Comparison of ENCODE assay signal across 14 mouse cellular contexts in genomic region chr17:48299756-48300155, GRCm38 (mm10). TPM values are rescaled to one million over a fixed set of nuclear protein-coding genes. Genes with fewer than 3 reads are reported as not detected.
DNase-seq lines count a peak whose midpoint lies in the region; ATAC-seq lines count a peak whose summit lies in the region.
"Had no signal": no experiment of that assay in that cellular context is flagged by ENCODE, and none has a peak within 500 bp of the region (broad histone marks: within the 10 kb centered on the region; RNA-seq: fewer than 3 reads in every experiment).

No protein-coding gene starts in this region.

- ATAC-seq in erythroblast, adult 5-6 weeks (replicated peaks; ENCODE audit: low FRiP score, poor library complexity, severe bottlenecking) = no peak
- ATAC-seq: midbrain, embryonic 15.5 days had no signal

- peak overlapping the region; percentile 69 for H3K4me3 ChIP-seq in erythroblast, embryonic 14.5 days (replicated peaks)
- peak overlapping the region; percentile 23; the same call in 1 of the 2 replicates for H3K4me3 ChIP-seq in macrophage (ENCODE audit: inconsistent target)
- H3K4me3 ChIP-seq: embryonic facial prominence, embryonic 13.5 days; midbrain, embryonic 15.5 days; neural tube, embryonic 15.5 days had no signal

- peaks cover 62% of the 10 kb centered on the region for H3K4me1 ChIP-seq in erythroblast, embryonic 14.5 days (ENCODE audit: control insufficient read depth)
- H3K4me1 ChIP-seq: embryonic facial prominence, embryonic 13.5 days; midbrain, embryonic 15.5 days; neural tube, embryonic 15.5 days had no signal

- H3K9me3 ChIP-seq in erythroblast, embryonic 14.5 days (ENCODE audit: control insufficient read depth, low read length) = no peaks in the 10 kb centered on the region
- H3K9me3 ChIP-seq: embryonic facial prominence, embryonic 13.5 days; midbrain, embryonic 15.5 days; neural tube, embryonic 15.5 days had no signal

- DNase-seq in thymus, postnatal 25 days = peak; percentile 25
- no peak for DNase-seq in thymus, postnatal 10 days (ENCODE audit: low spot score in 2 of 2)
- no peak for DNase-seq in frontal cortex, postnatal 14 days (ENCODE audit: low spot score in 2 of 2)
- DNase-seq in ovary, postnatal 10 days (ENCODE audit: low spot score) = no peak
- no peak for DNase-seq in lung, postnatal 25 days (ENCODE audit: low spot score)
- DNase-seq: cerebellum, adult 8-10 months had no signal

- 50% methylated on average over 4 of the region's 7 CpGs for WGBS in macrophage (ENCODE audit: missing documents)

- no peaks in the 10 kb centered on the region for H3K27me3 ChIP-seq in erythroblast, embryonic 14.5 days (ENCODE audit: control insufficient read depth)
- H3K27me3 ChIP-seq: embryonic facial prominence, embryonic 13.5 days; midbrain, embryonic 15.5 days; neural tube, embryonic 15.5 days had no signal

- peak overlapping the region; percentile 86 for H3K27ac ChIP-seq in macrophage
- H3K27ac ChIP-seq: embryonic facial prominence, embryonic 13.5 days; midbrain, embryonic 15.5 days; neural tube, embryonic 15.5 days had no signal

- peaks cover 24% of the 10 kb centered on the region for H3K36me3 ChIP-seq in erythroblast, embryonic 14.5 days (ENCODE audit: control insufficient read depth)
- H3K36me3 ChIP-seq in macrophage (ENCODE audit: inconsistent target) = peaks cover 7% of the 10 kb centered on the region; the same call in 1 of the 2 replicates
- H3K36me3 ChIP-seq: embryonic facial prominence, embryonic 13.5 days; midbrain, embryonic 15.5 days; neural tube, embryonic 15.5 days had no signal

- H3K79me2 ChIP-seq in macrophage (ENCODE audit: inconsistent target) = peaks cover 20% of the 10 kb centered on the region; the same call in 1 of the 2 replicates

RNA-seq across cellular contexts. Expression of gene Treml2, which starts 0.5 kb away (rescaled TPM):
- polyA plus RNA-seq in erythroblast, embryonic 14.5 days (2012) = 0.50 and 0.74 TPM in 2 replicates
- 13.4 and 26.1 TPM in 2 replicates for total RNA-seq in erythroblast, adult 5-6 weeks (2015; ENCODE audit: low replicate concordance)
- total RNA-seq in erythroblast, adult 5-6 weeks (2017; ENCODE audit: low replicate concordance) = 13.8 and 15.1 TPM in 2 replicates
- 10 to 100 TPM in 8 of 26 experiments, 1 to 10 TPM in 18; 1.0 to 22.0 (median 6.9) TPM for total RNA-seq in macrophage (2018; cell fraction: chromatin; rRNA removed)
- total RNA-seq in macrophage (2018; cell fraction: cytosol; rRNA removed) = 10 to 100 TPM in 22 of 26 experiments, 1 to 10 TPM in 4; 7.6 to 58.7 (median 25.9) TPM
- total RNA-seq in macrophage (2018; cell fraction: nucleus; rRNA removed) = 10 to 100 TPM in 18 of 26 experiments, 1 to 10 TPM in 8; 5.2 to 57.1 (median 22.5) TPM
- polyA plus RNA-seq in macrophage (2018) = 10.8 to 16.6 TPM (median 14.5 TPM) in 3 replicates
- polyA plus RNA-seq: midbrain, embryonic 15.5 days had no signal

RNA-seq across cellular contexts. Expression of gene B430306N03Rik, which starts 16.2 kb away (rescaled TPM):
- 0.02 TPM in 1 of 2 replicates, not detected in the other for polyA plus RNA-seq in erythroblast, embryonic 14.5 days (2012)
- total RNA-seq in erythroblast, adult 5-6 weeks (2015; ENCODE audit: low replicate concordance) = 17.5 and 20.1 TPM in 2 replicates
- 7.0 and 7.2 TPM in 2 replicates for total RNA-seq in erythroblast, adult 5-6 weeks (2017; ENCODE audit: low replicate concordance)
- total RNA-seq in macrophage (2018; cell fraction: chromatin; rRNA removed) = 100 to 1,000 TPM in 1 of 26 experiments, 10 to 100 TPM in 23, 1 to 10 TPM in 2; 5.0 to 104 (median 38.2) TPM
- total RNA-seq in macrophage (2018; cell fraction: cytosol; rRNA removed) = 10 to 100 TPM in 25 of 26 experiments, 1 to 10 TPM in 1; 8.4 to 75.4 (median 35.8) TPM
- 100 to 1,000 TPM in 6 of 26 experiments, 10 to 100 TPM in 20; 14.3 to 189 (median 63.5) TPM for total RNA-seq in macrophage (2018; cell fraction: nucleus; rRNA removed)
- polyA plus RNA-seq in macrophage (2018) = 36.0 to 70.3 TPM (median 51.1 TPM) in 3 replicates
- polyA plus RNA-seq: embryonic facial prominence, embryonic 13.5 days had no signal

RNA-seq across cellular contexts. Expression of gene Treml4, which starts 35.7 kb away (rescaled TPM):
- polyA plus RNA-seq in erythroblast, embryonic 14.5 days (2012) = 0.06 and 0.27 TPM in 2 replicates
- 5.0 and 5.4 TPM in 2 replicates for total RNA-seq in erythroblast, adult 5-6 weeks (2015; ENCODE audit: low replicate concordance)
- 5.7 and 8.1 TPM in 2 replicates for total RNA-seq in erythroblast, adult 5-6 weeks (2017; ENCODE audit: low replicate concordance)
- total RNA-seq in macrophage (2018; cell fraction: chromatin; rRNA removed) = not detected
- 1 to 10 TPM in 10 of 26 experiments, under 1 TPM in 15, not detected in 1; 0.17 to 2.1 (median 0.71) TPM for total RNA-seq in macrophage (2018; cell fraction: cytosol; rRNA removed)
- total RNA-seq in macrophage (2018; cell fraction: nucleus; rRNA removed) = 1 to 10 TPM in 5 of 26 experiments, under 1 TPM in 9, not detected in 12; 0.31 to 5.2 (median 0.73) TPM
- polyA plus RNA-seq in macrophage (2018) = 0.52 to 1.5 TPM (median 1.4 TPM) in 3 replicates
- total RNA-seq: left cerebral cortex, postnatal 14 days had no signal
- polyA plus RNA-seq: midbrain, embryonic 15.5 days; neural tube, embryonic 15.5 days had no signal

RNA-seq across cellular contexts. Expression of gene Trem2, which starts 46.4 kb away (rescaled TPM):
- 0.22 and 0.46 TPM in 2 replicates for polyA plus RNA-seq in erythroblast, embryonic 14.5 days (2012)
- 1.9 and 3.1 TPM in 2 replicates for total RNA-seq in erythroblast, adult 5-6 weeks (2015; ENCODE audit: low replicate concordance)
- 2.6 and 3.2 TPM in 2 replicates for total RNA-seq in erythroblast, adult 5-6 weeks (2017; ENCODE audit: low replicate concordance)
- total RNA-seq in macrophage (2018; cell fraction: chromatin; rRNA removed) = 100 to 1,000 TPM in 14 of 26 experiments, 10 to 100 TPM in 12; 29.1 to 515 (median 123) TPM
- 1,000 to 10,000 TPM in 13 of 26 experiments, 100 to 1,000 TPM in 13; 304 to 1,510 (median 741) TPM for total RNA-seq in macrophage (2018; cell fraction: cytosol; rRNA removed)
- 1,000 to 10,000 TPM in 6 of 26 experiments, 100 to 1,000 TPM in 20; 159 to 1,349 (median 465) TPM for total RNA-seq in macrophage (2018; cell fraction: nucleus; rRNA removed)
- polyA plus RNA-seq in macrophage (2018) = 965 to 1,222 TPM (median 1,131 TPM) in 3 replicates

RNA-seq across cellular contexts. Expression of gene Trem3, which starts 52.2 kb away (rescaled TPM):
- not detected in 2 replicates for polyA plus RNA-seq in erythroblast, embryonic 14.5 days (2012)
- 47.6 and 61.3 TPM in 2 replicates for total RNA-seq in erythroblast, adult 5-6 weeks (2015; ENCODE audit: low replicate concordance)
- 26.4 and 57.7 TPM in 2 replicates for total RNA-seq in erythroblast, adult 5-6 weeks (2017; ENCODE audit: low replicate concordance)
- not detected for total RNA-seq in macrophage (2018; cell fraction: chromatin; rRNA removed)
- total RNA-seq in macrophage (2018; cell fraction: cytosol; rRNA removed) = under 1 TPM in 20 of 26 experiments, not detected in 6; 0.14 to 0.61 (median 0.29) TPM
- under 1 TPM in 1 of 26 experiments, not detected in 25; 0.94 TPM for total RNA-seq in macrophage (2018; cell fraction: nucleus; rRNA removed)
- polyA plus RNA-seq in macrophage (2018) = 0.42 to 0.67 TPM in 2 of 3 replicates, not detected in the other
- total RNA-seq: heart, adult 8-10 months had no signal
- polyA plus RNA-seq: embryonic facial prominence, embryonic 13.5 days; midbrain, embryonic 15.5 days; neural tube, embryonic 15.5 days had no signal

Comparison
In these comparisons a context has a peak if more than half of its experiments do, and no peak if none do; other contexts are left out.
1. RNA of gene B430306N03Rik, which starts 16.2 kb away (polyA plus RNA-seq): 36.0 to 70.3 TPM in macrophage; 0.02 TPM in erythroblast, embryonic 14.5 days; every median in the first group is over 10 times any median in the second.